Mouse (Mus musculus) MEL (cell line): ENCODE data around the gene Slit1. TPM values are rescaled to one million over a fixed set of nuclear protein-coding genes. Genes with fewer than 3 reads are reported as not detected.

Source experiments
- DNase-seq: peaks from one replicate; pipeline ENCODE4 v3.0.0; 2011; ENCODE audit warnings: low read depth, low spot score
- H3K27ac ChIP-seq: 2 replicates; pipeline ENCODE4 v1.5.1; 2012; ENCODE audit warnings: low read depth, mild to moderate bottlenecking, control low read depth, low read length, moderate library complexity; ENCODE audit not compliant: control insufficient read depth
- H3K27me3 ChIP-seq, 2 experiments: fragments of 150-350 bp in 1 of 2; sonication (generic) in 1 of 2; 2 replicates each; pipeline ENCODE4 v1.6.1; 2012; ENCODE audit warnings: low read length in 2 of 2, mild to moderate bottlenecking in 2 of 2, improper control_type of control experiment in 1 of 2, moderate library complexity in 1 of 2; ENCODE audit not compliant: insufficient read depth in 2 of 2, control insufficient read depth in 1 of 2
- H3K36me3 ChIP-seq, 2 experiments: 2 replicates each; pipeline ENCODE4 v1.6.1; 2012 to 2014; ENCODE audit warnings: low read length in 2 of 2, improper control_type of control experiment in 1 of 2, inconsistent platforms in 1 of 2, mild to moderate bottlenecking in 1 of 2; ENCODE audit not compliant: insufficient read depth in 2 of 2, control insufficient read depth in 1 of 2
- H3K4me1 ChIP-seq, 2 experiments: fragments of 150-350 bp in 1 of 2; sonication (generic) in 1 of 2; 2 replicates each; pipeline ENCODE4 v1.6.1; 2012; ENCODE audit warnings: low read length in 2 of 2, improper control_type of control experiment in 1 of 2, mild to moderate bottlenecking in 1 of 2; ENCODE audit not compliant: insufficient read depth in 2 of 2, control insufficient read depth in 1 of 2
- H3K4me3 ChIP-seq, 2 experiments: fragments of 150-350 bp in 1 of 2; sonication (generic) in 1 of 2; 2 replicates each; pipeline ENCODE4 v1.5.1; 2012; ENCODE audit warnings: low read depth in 2 of 2, low read length in 2 of 2, mild to moderate bottlenecking in 2 of 2, moderate library complexity in 2 of 2, control low read depth in 1 of 2, improper control_type of control experiment in 1 of 2; ENCODE audit not compliant: control insufficient read depth in 1 of 2, insufficient read depth in 1 of 2
- H3K79me2 ChIP-seq: 2 replicates; pipeline ENCODE4 v1.6.1; 2012; ENCODE audit warnings: mild to moderate bottlenecking, low read length, moderate library complexity; ENCODE audit not compliant: control insufficient read depth, poor library complexity, insufficient read depth
- H3K9ac ChIP-seq: 2 replicates; pipeline ENCODE4 v1.6.1; 2012; ENCODE audit warnings: low read depth, mild to moderate bottlenecking, control low read depth, low read length, moderate library complexity; ENCODE audit not compliant: control insufficient read depth, poor library complexity, severe bottlenecking
- H3K9me3 ChIP-seq: fragments of 150-350 bp; sonication (generic); replicated peaks from 2 replicates; pipeline ENCODE4 v1.6.1; 2012; ENCODE audit warnings: mild to moderate bottlenecking, low read length, improper control_type of control experiment, moderate library complexity; ENCODE audit not compliant: insufficient read depth
- BHLHE40 ChIP-seq: IDR thresholded peaks from 2 replicates; pipeline ENCODE4 v1.6.1; 2012; ENCODE audit warnings: low read depth, mild to moderate bottlenecking, inconsistent platforms, low read length, improper control_type of control experiment, borderline replicate concordance
- CHD1 ChIP-seq: IDR thresholded peaks from 2 replicates; pipeline ENCODE4 v1.6.1; 2012; ENCODE audit warnings: low read depth, mild to moderate bottlenecking, inconsistent platforms, low read length, improper control_type of control experiment
- CTCF ChIP-seq, 3 experiments: IDR thresholded peaks in 2 of 3; conservative IDR thresholded peaks in 1 of 3; 2 replicates each; pipeline ENCODE4 v1.5.1; 2011 to 2012; ENCODE audit warnings: low read length in 3 of 3, low read depth in 2 of 3, mild to moderate bottlenecking in 2 of 3, improper control_type of control experiment in 1 of 3, inconsistent platforms in 1 of 3, mixed read lengths in 1 of 3, moderate library complexity in 1 of 3; ENCODE audit not compliant: control insufficient read depth in 1 of 3, insufficient read depth in 1 of 3, poor library complexity in 1 of 3, severe bottlenecking in 1 of 3
- EP300 ChIP-seq, 2 experiments: IDR thresholded peaks; 2 replicates each; pipeline ENCODE4 v1.6.1; 2011; ENCODE audit warnings: improper control_type of control experiment in 2 of 2, low read length in 2 of 2, low read depth in 1 of 2, mild to moderate bottlenecking in 1 of 2
- ETS1 ChIP-seq: IDR thresholded peaks from 2 replicates; pipeline ENCODE4 v1.6.1; 2012; ENCODE audit warnings: low read depth, mild to moderate bottlenecking, inconsistent platforms, low read length, improper control_type of control experiment, moderate library complexity
- GABPA ChIP-seq: IDR thresholded peaks from 2 replicates; pipeline ENCODE4 v1.6.1; 2012; ENCODE audit warnings: low read depth, mild to moderate bottlenecking, inconsistent platforms, low read length, improper control_type of control experiment, moderate library complexity
- JUND ChIP-seq: IDR thresholded peaks from 2 replicates; pipeline ENCODE4 v1.6.1; 2011; ENCODE audit warnings: low read depth, mild to moderate bottlenecking, improper control_type of control experiment, low read length
- MEF2A ChIP-seq: IDR thresholded peaks from 2 replicates; pipeline ENCODE4 v1.6.1; 2014; ENCODE audit warnings: low read depth, mild to moderate bottlenecking, inconsistent platforms, low read length, improper control_type of control experiment; ENCODE audit not compliant: poor library complexity, insufficient replicate concordance, severe bottlenecking; ENCODE audit errors: extremely low read depth
- MXI1 ChIP-seq: IDR thresholded peaks from 2 replicates; pipeline ENCODE4 v1.6.1; 2011; ENCODE audit warnings: mild to moderate bottlenecking, low read depth, low read length, improper control_type of control experiment
- MYC ChIP-seq: IDR thresholded peaks from 2 replicates; pipeline ENCODE4 v1.6.1; 2011; ENCODE audit warnings: low read depth, mild to moderate bottlenecking, low read length, improper control_type of control experiment, moderate library complexity
- NELFE ChIP-seq: IDR thresholded peaks from 2 replicates; pipeline ENCODE4 v1.6.1; 2011; ENCODE audit warnings: low read depth, low read length, improper control_type of control experiment
- NRF1 ChIP-seq: IDR thresholded peaks from 2 replicates; pipeline ENCODE4 v1.6.1; 2014; ENCODE audit warnings: low read depth, mild to moderate bottlenecking, inconsistent platforms, low read length, improper control_type of control experiment, moderate library complexity; ENCODE audit not compliant: poor library complexity, insufficient read depth, severe bottlenecking
- RAD21 ChIP-seq: IDR thresholded peaks from 2 replicates; pipeline ENCODE4 v1.6.1; 2011; ENCODE audit warnings: mild to moderate bottlenecking, low read depth, low read length, improper control_type of control experiment
- SMC3 ChIP-seq: IDR thresholded peaks from 2 replicates; pipeline ENCODE4 v1.6.1; 2011; ENCODE audit warnings: low read depth, low read length, improper control_type of control experiment
- TBP ChIP-seq: IDR thresholded peaks from 2 replicates; pipeline ENCODE4 v1.8.0; 2011; ENCODE audit warnings: low read depth, low read length, improper control_type of control experiment
- TCF12 ChIP-seq: IDR thresholded peaks from 2 replicates; pipeline ENCODE4 v1.6.1; 2014; ENCODE audit warnings: low read depth, mild to moderate bottlenecking, inconsistent platforms, low read length, improper control_type of control experiment, moderate library complexity
- UBTF ChIP-seq: IDR thresholded peaks from 2 replicates; pipeline ENCODE4 v1.6.1; 2012; ENCODE audit warnings: low read depth, mild to moderate bottlenecking, inconsistent platforms, low read length, improper control_type of control experiment, moderate library complexity, borderline replicate concordance; ENCODE audit not compliant: insufficient read depth
- ZC3H11A ChIP-seq: IDR thresholded peaks from 2 replicates; pipeline ENCODE4 v1.6.1; 2012; ENCODE audit warnings: low read depth, mild to moderate bottlenecking, inconsistent platforms, low read length, improper control_type of control experiment
- ZKSCAN1 ChIP-seq: IDR thresholded peaks from 2 replicates; pipeline ENCODE4 v1.6.1; 2012; ENCODE audit warnings: low read depth, mild to moderate bottlenecking, inconsistent platforms, low read length, improper control_type of control experiment, moderate library complexity
- ZNF384 ChIP-seq: IDR thresholded peaks from 2 replicates; pipeline ENCODE4 v1.6.1; 2012; ENCODE audit warnings: low read depth, mild to moderate bottlenecking, inconsistent platforms, low read length, improper control_type of control experiment
- polyA plus RNA-seq, 2 experiments: library from polyadenylated mRNA; stranded (reverse) in 1 of 2; unstranded in 1 of 2; fragments of >175 nt in 1 of 2; fragments of >200 nt in 1 of 2; gene quantifications; 2 replicates each; pipeline versions ENCODE4 v1.2.1 to v1.2.4; 2012; ENCODE audit warnings: low replicate concordance in 2 of 2, low read depth in 1 of 2; ENCODE audit not compliant: insufficient read length in 2 of 2, insufficient read depth in 1 of 2, missing spikeins in 1 of 2
- total RNA-seq: library from RNA; depleted of rRNA; stranded (reverse); fragments of 300-350 nt; gene quantifications from 2 replicates; pipeline ENCODE4 v1.2.3, GENCODE M21; 2012

The Slit1 gene
- total and polyA plus RNA-seq, 3 experiments: 0.04 TPM; not detected in 1

DNA sequence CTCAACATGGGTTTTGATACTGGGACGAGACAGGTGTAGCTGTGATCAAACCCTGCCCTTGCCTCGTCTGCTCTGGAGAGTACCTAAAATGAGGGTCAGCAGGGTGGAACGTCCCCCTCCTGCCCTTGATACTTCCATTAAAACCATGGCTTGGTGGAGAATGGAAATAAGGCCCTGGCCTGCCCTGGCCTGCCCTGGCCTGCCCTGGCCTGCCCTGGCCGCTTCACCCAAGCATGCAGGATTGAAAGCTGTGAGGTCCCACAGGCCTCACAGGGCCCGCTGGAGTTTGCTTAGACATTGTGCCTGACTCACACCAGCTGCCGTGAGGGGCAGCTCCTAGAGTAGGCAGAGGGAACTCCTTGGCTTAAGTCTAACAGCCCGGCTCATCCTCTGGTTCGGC lies 55.6 kb downstream of the Slit1 start:
- Histone ChIP-seq H3K9ac (no peak overlapping the region), H3K9me3 (no peaks in the 10 kb centered on the region), H3K36me3 (no peaks in the 10 kb centered on the region), H3K27ac (no peak overlapping the region), H3K79me2 (no peaks in the 10 kb centered on the region), H3K27me3 (peaks cover 15 to 25% of the 10 kb centered on the region in 2 experiments), H3K4me1 (no peaks in the 10 kb centered on the region), H3K4me3 (no peak overlapping the region)
- TF ChIP-seq EP300 (IDR thresholded peaks at IDR 0.05; ENCODE audit: low read depth in 1 of 2, low read length in 2 of 2) (no peak), MEF2A (no peak), JUND (no peak), TBP (no peak), BHLHE40 (no peak), ZNF384 (no peak)
- DNase-seq: no peak

DNA sequence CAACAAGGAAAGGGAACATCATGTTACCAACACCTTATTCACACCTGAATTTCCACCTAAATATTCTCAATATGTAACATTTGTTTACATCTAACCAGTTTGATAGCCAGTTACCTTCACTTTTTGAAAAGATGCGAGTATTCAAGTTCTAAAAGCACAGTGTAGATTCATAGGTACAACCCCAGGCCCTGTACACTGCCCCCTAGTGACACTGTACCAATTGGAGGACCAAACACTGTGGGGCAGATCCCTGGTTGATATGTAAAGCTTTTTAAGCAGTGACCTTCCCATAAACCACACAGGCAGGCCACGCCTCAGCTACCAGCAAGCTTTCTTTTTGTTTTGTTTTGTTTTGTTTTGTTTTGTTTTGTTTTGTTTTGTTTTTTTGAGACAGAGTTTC lies 57.3 kb downstream of the Slit1 start:
- Histone ChIP-seq H3K27ac (no peak overlapping the region), H3K79me2 (no peaks in the 10 kb centered on the region), H3K4me1 (no peaks in the 10 kb centered on the region), H3K9ac (no peak overlapping the region), H3K36me3 (no peaks in the 10 kb centered on the region), H3K4me3 (no peak overlapping the region), H3K27me3 (peaks cover 11 to 25% of the 10 kb centered on the region in 2 experiments), H3K9me3 (no peaks in the 10 kb centered on the region)
- peak; percentile 68 for DNase-seq
- TF ChIP-seq RAD21 (peak; percentile 15), GABPA (no peak), CTCF (IDR thresholded peaks at IDR 0.05 in 2 of 3, conservative IDR thresholded peaks at IDR 0.05 in 1 of 3; ENCODE audit: control insufficient read depth in 1 of 3, insufficient read depth in 1 of 3, low read depth in 2 of 3, low read length in 3 of 3, poor library complexity in 1 of 3, severe bottlenecking in 1 of 3) (peak; percentile 67 to 73 (median 71)), NELFE (no peak), JUND (no peak), TCF12 (no peak), SMC3 (peak; percentile 54), MXI1 (no peak)

DNA sequence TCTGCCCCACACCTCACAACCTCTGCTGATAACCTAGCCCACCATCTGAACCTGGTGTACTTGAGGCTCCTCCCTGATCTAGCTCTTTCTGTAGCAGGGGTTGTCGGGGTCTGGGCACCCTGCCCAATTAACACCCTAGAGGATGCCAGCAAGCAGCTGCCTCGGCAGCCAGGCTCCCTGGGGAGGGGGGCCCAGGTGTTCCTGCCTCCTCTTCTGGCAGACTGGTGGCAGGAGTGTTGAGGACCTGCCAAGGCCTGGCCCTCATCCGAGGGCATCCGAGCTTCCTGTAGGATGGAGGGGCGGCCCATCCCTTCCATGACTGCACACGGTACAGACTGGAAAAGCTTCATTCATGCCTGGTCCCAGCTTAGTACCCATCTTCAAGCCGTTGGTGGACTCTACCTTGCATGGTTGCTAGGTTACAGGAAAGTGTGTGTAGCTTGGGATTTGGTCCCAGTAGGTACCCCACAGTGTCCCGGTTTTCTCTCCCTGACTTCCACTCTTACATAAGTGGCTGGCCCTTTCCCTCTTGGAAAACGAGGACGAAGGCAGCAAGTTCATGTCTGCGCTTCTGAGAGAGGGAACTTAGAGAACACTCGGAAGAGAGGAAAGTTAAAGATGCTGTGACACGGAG lies 57.9 kb downstream of the Slit1 start:
- Histone ChIP-seq H3K9ac (no peak overlapping the region), H3K4me3 (no peak overlapping the region), H3K27me3 (peaks cover 11 to 25% of the 10 kb centered on the region in 2 experiments), H3K4me1 (no peaks in the 10 kb centered on the region), H3K27ac (no peak overlapping the region), H3K79me2 (no peaks in the 10 kb centered on the region), H3K9me3 (no peaks in the 10 kb centered on the region), H3K36me3 (no peaks in the 10 kb centered on the region)
- no peak for TF ChIP-seq CHD1
- no peak for TF ChIP-seq ZKSCAN1
- no peak for TF ChIP-seq ZC3H11A
- no peak for TF ChIP-seq EP300 (IDR thresholded peaks at IDR 0.05; ENCODE audit: low read depth in 1 of 2, low read length in 2 of 2)
- no peak for TF ChIP-seq ETS1
- no peak for TF ChIP-seq JUND
- no peak for TF ChIP-seq TCF12
- TF ChIP-seq MYC: no peak
- TF ChIP-seq NRF1: no peak
- no peak for TF ChIP-seq UBTF
- no peak for DNase-seq
